Mouse (Mus musculus): ENCODE measurements at regions not wholly inside any gene's neighbourhood (a gene's known extent, or its start where the extent isn't known, plus 50 kb on each side); places are given as distances from the start of the nearest gene placed in this dataset.

GRCm38 (mm10) chr14:108279630-108280029 is 634.3 kb downstream of the Slitrk1 start:
- peak; percentile 59 for DNase-seq (ENCODE audit: low read depth, low spot score)
- H3K79me2 ChIP-seq (ENCODE audit: control insufficient read depth, insufficient read depth, low read length, poor library complexity) = no peaks in the 10 kb centered on the region
- no peaks in the 10 kb centered on the region for H3K27me3 ChIP-seq (ENCODE audit: control insufficient read depth in 1 of 2, insufficient read depth in 2 of 2, low read length in 2 of 2)
- peak; percentile 88 for TF ChIP-seq BHLHE40 (IDR thresholded peaks at IDR 0.05; ENCODE audit: borderline replicate concordance, low read depth, low read length)
- no peak for TF ChIP-seq KAT2A (conservative IDR thresholded peaks at IDR 0.05; ENCODE audit: low read depth, low read length)
- TF ChIP-seq MXI1 (IDR thresholded peaks at IDR 0.05; ENCODE audit: low read depth, low read length) = no peak
- peak; percentile 67 for TF ChIP-seq ETS1 (IDR thresholded peaks at IDR 0.05; ENCODE audit: low read depth, low read length)
- no peak for TF ChIP-seq POLR2A (IDR thresholded peaks at IDR 0.05; ENCODE audit: control insufficient read depth in 1 of 2, insufficient read depth in 1 of 2, low read depth in 1 of 2, low read length in 2 of 2, poor library complexity in 1 of 2)
- TF ChIP-seq SIN3A (IDR thresholded peaks at IDR 0.05; ENCODE audit: low read length) = 0 out of 2 replicates have a peak, but pooled peaks have one; percentile 12
- peak; percentile 29 to 50; a peak in 3 of 4 replicates for TF ChIP-seq EP300 (IDR thresholded peaks at IDR 0.05; ENCODE audit: low read depth in 1 of 2, low read length in 2 of 2)
- TF ChIP-seq ZC3H11A (IDR thresholded peaks at IDR 0.05; ENCODE audit: low read depth, low read length) = no peak
- TF ChIP-seq CHD1 (IDR thresholded peaks at IDR 0.05; ENCODE audit: low read depth, low read length) = no peak
- no peak overlapping the region for H3K4me3 ChIP-seq (ENCODE audit: control insufficient read depth in 1 of 2, insufficient read depth in 1 of 2, low read depth in 2 of 2, low read length in 2 of 2)
- H3K36me3 ChIP-seq (ENCODE audit: control insufficient read depth in 1 of 2, insufficient read depth in 2 of 2, low read length in 2 of 2) = peaks cover 0 to 5% of the 10 kb centered on the region in 2 experiments; a peak in 2 of 4 replicates
- H3K27ac ChIP-seq (ENCODE audit: control insufficient read depth, low read depth, low read length) = no peak overlapping the region
- H3K9ac ChIP-seq (ENCODE audit: control insufficient read depth, low read depth, low read length, poor library complexity, severe bottlenecking) = no peak overlapping the region
- peaks cover 0 to 3% of the 10 kb centered on the region in 2 experiments; a peak in 1 of 4 replicates for H3K4me1 ChIP-seq (ENCODE audit: control insufficient read depth in 1 of 2, insufficient read depth in 2 of 2, low read length in 2 of 2)
- no peaks in the 10 kb centered on the region for H3K9me3 ChIP-seq (replicated peaks; ENCODE audit: insufficient read depth, low read length)

- Histone ChIP-seq H3K79me2 (ENCODE audit: control insufficient read depth, insufficient read depth, low read length, poor library complexity) (no peaks in the 10 kb centered on the region), H3K36me3 (ENCODE audit: control insufficient read depth in 1 of 2, insufficient read depth in 2 of 2, low read length in 2 of 2) (no peaks in the 10 kb centered on the region), H3K4me3 (ENCODE audit: control insufficient read depth in 1 of 2, insufficient read depth in 1 of 2, low read depth in 2 of 2, low read length in 2 of 2) (no peak overlapping the region), H3K9ac (ENCODE audit: control insufficient read depth, low read depth, low read length, poor library complexity, severe bottlenecking) (no peak overlapping the region), H3K9me3 (replicated peaks; ENCODE audit: insufficient read depth, low read length) (no peaks in the 10 kb centered on the region), H3K27me3 (ENCODE audit: control insufficient read depth in 1 of 2, insufficient read depth in 2 of 2, low read length in 2 of 2) (no peaks in the 10 kb centered on the region), H3K4me1 (ENCODE audit: control insufficient read depth in 1 of 2, insufficient read depth in 2 of 2, low read length in 2 of 2) (no peaks in the 10 kb centered on the region), H3K27ac (ENCODE audit: control insufficient read depth, low read depth, low read length) (no peak overlapping the region)
- TF ChIP-seq ZKSCAN1 (IDR thresholded peaks at IDR 0.05; ENCODE audit: low read depth, low read length) (no peak), ZNF384 (IDR thresholded peaks at IDR 0.05; ENCODE audit: low read depth, low read length) (no peak), MYB (IDR thresholded peaks at IDR 0.05; ENCODE audit: low read depth, low read length) (no peak), CHD2 (IDR thresholded peaks at IDR 0.05; ENCODE audit: low read length) (no peak), POLR2AphosphoS5 (IDR thresholded peaks at IDR 0.05; ENCODE audit: borderline replicate concordance, low read depth, low read length) (no peak)
- DNase-seq (ENCODE audit: low read depth, low spot score) = no peak
Measured at GRCm38 (mm10) chr14:108261083-108261482, 652.9 kb downstream of the Slitrk1 start.

GRCm38 (mm10) chr14:108247365-108247764 is 666.6 kb downstream of the Slitrk1 start:
- no peaks in the 10 kb centered on the region; a peak in 1 of 4 replicates for H3K4me1 ChIP-seq (ENCODE audit: control insufficient read depth in 1 of 2, insufficient read depth in 2 of 2, low read length in 2 of 2)
- H3K9ac ChIP-seq (ENCODE audit: control insufficient read depth, low read depth, low read length, poor library complexity, severe bottlenecking) = no peak overlapping the region
- H3K4me3 ChIP-seq (ENCODE audit: control insufficient read depth in 1 of 2, insufficient read depth in 1 of 2, low read depth in 2 of 2, low read length in 2 of 2) = peak overlapping the region in 1 of 2 experiments; percentile 35; a peak in 1 of 4 replicates
- no peak for TF ChIP-seq GABPA (IDR thresholded peaks at IDR 0.05; ENCODE audit: low read depth, low read length)
- TF ChIP-seq KAT2A (conservative IDR thresholded peaks at IDR 0.05; ENCODE audit: low read depth, low read length) = no peak
- TF ChIP-seq HCFC1 (IDR thresholded peaks at IDR 0.05; ENCODE audit: low read depth, low read length) = no peak
- no peak for TF ChIP-seq RAD21 (IDR thresholded peaks at IDR 0.05; ENCODE audit: low read depth, low read length)
- TF ChIP-seq POLR2A (IDR thresholded peaks at IDR 0.05; ENCODE audit: control insufficient read depth in 1 of 2, insufficient read depth in 1 of 2, low read depth in 1 of 2, low read length in 2 of 2, poor library complexity in 1 of 2) = no peak
- TF ChIP-seq ZMIZ1 (IDR thresholded peaks at IDR 0.05; ENCODE audit: low read depth, low read length) = no peak
- peak; percentile 36 for DNase-seq (ENCODE audit: low read depth, low spot score)
- no peaks in the 10 kb centered on the region for H3K9me3 ChIP-seq (replicated peaks; ENCODE audit: insufficient read depth, low read length)
- no peaks in the 10 kb centered on the region for H3K27me3 ChIP-seq (ENCODE audit: control insufficient read depth in 1 of 2, insufficient read depth in 2 of 2, low read length in 2 of 2)
- H3K36me3 ChIP-seq (ENCODE audit: control insufficient read depth in 1 of 2, insufficient read depth in 2 of 2, low read length in 2 of 2) = no peaks in the 10 kb centered on the region
- no peaks in the 10 kb centered on the region for H3K79me2 ChIP-seq (ENCODE audit: control insufficient read depth, insufficient read depth, low read length, poor library complexity)
- no peak overlapping the region for H3K27ac ChIP-seq (ENCODE audit: control insufficient read depth, low read depth, low read length)

Measured in MEL (cell line).